Mouse (Mus musculus): ENCODE measurements around the gene Fpr3.
"Not testable (repeated sequence)": the region's sequence is repeated elsewhere in the genome, so short reads cannot be mapped to it uniquely, and the experiment has no call there.

Fpr3 gene

DNA sequence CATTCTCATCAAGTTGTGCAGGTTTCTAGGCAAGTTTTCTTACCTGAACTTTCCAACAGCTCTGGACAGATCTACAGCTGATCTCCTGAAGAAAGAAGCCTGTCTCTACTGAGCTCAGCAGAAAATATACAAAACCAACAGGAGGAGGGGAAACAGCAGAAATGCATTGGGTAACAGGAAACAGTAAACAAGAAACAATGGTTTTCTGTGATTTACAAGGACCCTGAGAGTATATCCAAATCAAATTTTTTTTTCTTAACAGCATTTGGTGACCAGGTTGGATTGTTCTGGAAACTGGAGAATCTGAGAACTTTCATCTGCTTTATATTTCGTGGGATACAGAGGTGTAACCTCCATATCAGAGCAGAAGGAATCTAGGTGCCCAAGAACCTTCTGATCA, 3.8 kb upstream of the Fpr3 start, which contains the start of gene Fpr1:
Gene Fpr1, minus strand, starts transcription at position 101 of the 400 bp plus-strand sequence.
- DNase-seq, result no peak

DNA sequence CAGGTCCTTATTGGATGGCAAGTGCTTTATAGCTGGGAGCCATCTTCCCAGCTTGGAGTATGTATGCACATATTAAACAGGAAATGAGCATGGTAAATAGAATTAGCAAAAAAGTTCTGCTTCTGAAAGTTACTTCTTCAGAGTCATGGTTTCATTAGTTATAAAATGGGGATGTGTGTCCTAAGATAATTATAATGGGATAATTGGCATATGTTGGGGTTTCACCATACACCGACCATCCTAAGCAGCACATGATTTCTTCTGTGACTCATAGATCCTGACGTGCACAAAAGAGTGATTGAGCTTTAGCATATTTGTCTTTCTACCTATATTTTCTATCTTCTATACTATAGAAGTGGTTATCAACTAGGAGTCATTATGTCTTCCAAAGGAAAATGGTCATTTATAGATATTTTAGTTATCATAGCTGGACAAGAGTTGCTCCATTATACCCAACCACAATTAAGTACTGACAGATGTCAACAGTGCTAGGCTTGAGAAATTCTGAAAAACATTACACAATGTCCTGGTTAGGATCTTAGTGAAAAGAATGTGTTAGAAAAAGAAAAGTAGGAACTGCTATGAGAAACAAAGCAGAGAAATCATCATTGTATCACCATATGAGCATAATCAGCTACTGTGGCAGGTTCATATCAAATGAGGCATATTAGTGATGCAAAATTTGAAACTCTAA, 2.2 kb downstream of the Fpr3 start:
- DNase-seq, result no peak

DNA sequence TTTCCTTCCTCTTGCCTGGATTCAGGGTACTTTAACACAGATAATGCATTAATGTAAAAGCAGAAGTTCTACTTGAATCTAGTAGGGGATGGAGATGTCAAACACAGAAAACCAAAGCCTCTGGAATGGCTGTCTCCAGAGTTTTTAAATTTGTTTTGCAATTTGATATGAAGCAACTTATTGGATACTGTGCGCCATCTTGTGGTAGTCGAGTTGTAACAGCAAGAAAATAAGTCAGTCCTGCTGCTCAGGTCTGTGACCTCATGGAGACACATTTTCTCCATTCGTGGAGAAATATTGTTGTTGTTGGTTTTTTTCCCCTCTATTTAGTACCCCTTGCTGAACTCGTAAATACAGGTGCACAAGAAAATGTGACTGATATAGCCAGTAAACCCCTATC, 8.4 kb downstream of the Fpr3 start:
- DNase-seq, result peak; percentile 78

DNA sequence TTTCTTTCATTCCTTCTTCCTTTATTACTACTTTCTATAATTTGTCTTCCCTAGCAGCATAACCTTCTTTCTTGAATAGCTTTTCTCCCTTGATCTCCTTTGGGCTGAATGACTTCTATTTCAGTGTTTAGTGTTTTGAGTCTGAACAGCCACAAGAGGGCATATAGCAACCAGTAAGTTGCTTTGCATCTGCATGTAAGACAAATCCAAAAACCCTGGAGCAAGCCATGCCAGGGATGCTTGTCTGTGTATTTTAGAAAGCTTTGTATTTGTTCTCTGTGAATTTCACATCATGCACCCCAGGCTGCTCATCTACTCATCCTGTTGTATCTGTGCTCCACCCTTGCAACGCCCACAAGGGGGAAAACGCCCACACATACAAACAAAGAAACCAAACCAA, 11.6 kb downstream of the Fpr3 start:
- DNase-seq, result peak; percentile 32

DNA sequence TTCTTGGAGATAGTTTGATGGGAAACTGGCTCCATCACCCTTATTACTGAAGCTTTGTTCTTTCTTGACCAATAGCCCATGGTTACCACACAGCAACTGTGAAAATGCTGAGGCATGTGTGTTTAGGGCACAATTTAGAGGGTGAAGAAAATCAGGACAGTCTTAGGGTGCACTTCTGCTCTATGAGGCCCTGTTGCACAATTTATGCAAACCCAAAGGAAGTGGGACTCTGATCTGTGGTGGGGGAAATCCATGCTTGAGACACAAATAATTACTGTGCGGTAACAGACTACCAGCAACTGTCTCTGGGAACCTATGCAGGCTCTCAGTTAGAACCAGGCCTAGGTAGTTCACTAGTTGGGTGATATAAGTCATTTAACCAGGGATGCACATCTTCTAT, 13.1 kb downstream of the Fpr3 start:
- no peak for DNase-seq

DNA sequence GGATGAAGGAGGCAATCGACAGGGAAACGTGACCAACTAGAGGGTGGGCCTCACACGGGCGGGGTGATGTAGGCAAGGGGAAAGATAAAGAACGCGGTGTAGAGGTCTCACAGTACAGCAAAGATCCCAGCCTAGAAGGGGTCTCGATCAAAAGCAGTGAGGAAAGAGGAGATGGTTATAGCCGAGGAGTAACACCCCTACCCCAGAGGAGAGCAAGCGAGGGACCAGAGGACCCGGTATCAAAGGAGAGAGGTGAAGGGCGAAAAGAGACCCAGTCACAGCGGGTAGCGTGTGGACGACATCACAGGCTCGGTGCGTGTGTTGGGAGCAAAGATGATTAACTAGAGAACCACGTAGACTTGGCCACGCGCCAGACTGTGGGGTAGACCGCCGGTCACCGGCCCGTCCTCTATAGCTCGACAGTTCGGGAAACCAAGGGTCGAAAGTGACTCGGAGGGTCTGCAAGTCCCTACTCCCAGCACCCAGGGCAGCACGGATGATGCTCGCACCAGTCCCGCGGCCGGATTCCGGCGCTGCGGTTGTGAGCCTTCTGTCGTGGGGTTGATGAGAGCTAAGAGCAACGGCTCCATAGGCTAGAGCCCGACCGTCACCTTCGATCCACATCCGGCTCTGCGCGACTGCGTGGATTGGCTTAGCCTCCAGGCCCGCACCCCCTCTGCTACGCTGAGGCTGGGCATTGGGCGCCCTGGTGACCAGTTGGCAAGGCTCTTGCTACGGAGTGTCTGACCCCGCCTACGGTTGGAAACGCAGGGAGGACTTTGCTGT, 22.2 kb downstream of the Fpr3 start:
- DNase-seq, result peak; percentile 91

DNA sequence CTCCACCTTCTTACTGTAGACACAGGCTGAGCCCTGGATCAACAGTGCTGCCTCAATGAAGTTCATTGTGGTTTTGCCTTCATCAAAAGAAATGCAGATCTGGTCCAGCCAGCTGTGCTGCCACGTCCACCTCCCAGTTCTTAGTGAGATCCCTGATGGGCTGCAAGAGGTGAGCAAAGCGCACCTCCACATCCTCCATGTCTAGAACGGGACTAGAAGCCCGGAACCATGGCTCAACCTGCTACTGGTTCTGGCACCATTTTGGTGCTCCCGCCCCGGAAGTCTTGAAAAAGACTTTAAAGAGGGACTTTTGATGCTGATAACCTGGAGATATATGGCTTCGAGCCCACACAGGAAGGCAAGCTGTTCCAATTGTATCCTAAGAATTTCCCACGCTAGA, 25.0 kb downstream of the Fpr3 start:
- not testable (repeated sequence) for DNase-seq

DNA sequence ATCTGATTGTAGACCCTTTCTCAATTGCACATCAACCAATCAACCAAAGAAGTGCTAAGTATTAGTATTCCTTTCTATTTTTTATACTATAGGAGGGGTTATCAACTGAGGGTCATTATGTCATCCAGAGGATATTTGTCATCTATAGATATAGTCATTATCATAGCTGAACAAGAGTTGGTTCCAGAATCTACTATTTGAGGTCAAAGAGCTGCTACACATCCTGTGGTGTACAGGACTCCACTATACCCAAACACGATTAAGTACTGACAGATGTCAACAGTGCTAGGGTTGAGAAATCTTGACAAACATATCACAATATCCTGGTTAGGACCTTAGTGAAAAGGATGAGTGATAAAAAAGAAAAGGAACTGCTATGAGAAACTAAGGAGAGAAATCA, 29.7 kb downstream of the Fpr3 start:
- DNase-seq, result no peak

DNA sequence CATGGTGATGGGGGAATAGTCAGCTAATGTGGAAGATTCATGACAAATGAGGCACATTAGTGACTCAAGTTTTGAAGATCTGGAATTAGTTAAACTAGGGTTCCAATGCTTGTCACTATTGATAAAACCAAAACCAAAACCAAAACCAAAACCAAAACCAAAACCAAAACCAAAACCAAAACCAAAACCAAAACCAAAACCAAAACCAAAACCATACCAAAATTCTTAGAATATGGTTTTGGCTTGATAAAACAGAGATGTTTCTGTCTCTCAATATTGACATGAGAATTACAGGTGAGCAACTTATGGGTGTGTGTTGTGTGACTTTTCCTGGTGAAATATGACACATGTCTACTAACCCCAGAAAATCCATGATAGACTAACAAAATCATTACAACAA, 30.1 kb downstream of the Fpr3 start:
- no peak for DNase-seq

DNA sequence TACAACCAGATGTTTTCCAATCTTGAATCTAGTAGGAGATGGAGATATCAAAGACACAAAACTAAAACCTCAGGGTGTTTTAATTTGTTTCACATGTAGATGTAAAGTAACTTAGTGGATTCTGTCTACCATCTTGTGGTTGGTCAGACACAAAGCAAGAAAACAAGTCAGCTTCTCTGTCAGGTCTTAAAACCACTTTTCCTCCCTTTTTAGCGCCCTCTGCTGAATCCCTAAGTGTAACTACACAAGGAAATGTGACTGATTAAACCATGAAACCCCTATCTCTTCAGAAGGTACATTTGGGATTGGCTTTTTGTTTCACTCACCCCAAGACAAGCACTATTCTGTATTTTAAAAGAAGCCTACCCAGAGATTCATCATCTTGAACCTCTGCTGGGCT, 85.8 kb downstream of the Fpr3 start:
- peak; percentile 14 for DNase-seq

DNA sequence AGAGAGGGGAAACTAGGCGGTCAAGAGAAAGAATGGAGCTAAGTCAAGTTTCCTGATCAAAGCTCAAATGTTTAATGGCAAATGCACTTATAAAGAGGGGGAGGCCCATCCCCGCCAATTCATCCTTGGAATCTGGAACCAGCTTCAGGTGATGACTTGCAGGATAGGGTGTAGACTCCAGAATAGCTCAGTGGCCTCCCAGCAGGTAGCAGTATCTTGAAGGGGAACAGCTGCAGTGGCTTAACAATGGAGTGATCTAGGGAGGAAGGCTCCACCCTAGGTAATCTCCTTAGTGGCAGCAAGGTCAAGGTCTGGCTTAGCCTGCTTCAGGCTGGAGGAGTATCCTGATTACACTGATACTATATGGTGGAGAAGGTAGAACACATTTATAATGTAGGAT, 93.6 kb downstream of the Fpr3 start:
- not testable (repeated sequence) for DNase-seq

DNA sequence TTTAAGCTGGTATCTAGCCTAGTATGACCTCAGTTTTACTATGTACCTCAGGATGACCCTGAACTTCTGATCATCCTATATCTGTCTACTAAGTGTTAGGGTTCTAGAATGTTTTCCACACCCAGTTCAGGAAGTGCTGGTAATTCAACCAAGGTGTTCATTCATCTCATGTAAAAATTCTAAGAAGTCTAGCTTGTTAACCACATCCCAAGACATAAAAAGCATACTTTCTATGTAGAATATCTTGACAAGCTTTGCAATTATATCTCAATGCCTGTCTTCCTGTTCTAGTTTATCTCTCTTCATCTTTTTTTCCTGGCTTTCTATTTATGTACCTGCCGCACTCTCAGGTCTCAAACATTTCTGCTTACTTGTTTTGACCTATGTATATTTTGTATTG, 117.1 kb downstream of the Fpr3 start:
- DNase-seq, result no peak
